ENCODE assay signal across 9 mouse cellular contexts in genomic region chr10:125917436-125917871, GRCm38 (mm10). TPM values are rescaled to one million over a fixed set of nuclear protein-coding genes. Genes with fewer than 3 reads are reported as not detected.
A peak's percentile ranks its signal among the peaks of the same experiment; 100 is the strongest.
DNase-seq lines count a peak whose midpoint lies in the region; ATAC-seq and TF ChIP-seq lines count a peak whose summit lies in the region.
"Had no signal": no experiment of that assay in that cellular context is flagged by ENCODE, and none has a peak within 500 bp of the region (broad histone marks: within the 10 kb centered on the region; RNA-seq: fewer than 3 reads in every experiment).

No protein-coding gene starts in this region.

- no peak for DNase-seq in heart, postnatal 25 days (ENCODE audit: low spot score)
- peak; percentile 42 for DNase-seq in brain, embryonic 14.5 days (ENCODE audit: low read depth)
- no peak for DNase-seq in frontal cortex, postnatal 25 days (ENCODE audit: low spot score in 2 of 2)
- no peak for DNase-seq in spleen, postnatal 36 days (ENCODE audit: low spot score in 2 of 2)
- DNase-seq in gastrocnemius, postnatal 36 days: no peak

- H3K4me2 ChIP-seq in heart, embryonic 16.5 days (ENCODE audit: low read depth, low read length): peak overlapping the region; percentile 43
- peak overlapping the region; percentile 30 for H3K4me2 ChIP-seq in hindbrain, embryonic 12.5 days (replicated peaks)
- H3K4me2 ChIP-seq in midbrain, embryonic 15.5 days: peak overlapping the region; percentile 43

- no peak for TF ChIP-seq CTCF in brain, embryonic 14.5 days (IDR thresholded peaks at IDR 0.05; ENCODE audit: borderline replicate concordance, extremely low read depth, insufficient read depth, insufficient read length)

- no peak for TF ChIP-seq POLR2A in brain, embryonic 14.5 days (IDR thresholded peaks at IDR 0.05; ENCODE audit: borderline replicate concordance, extremely low read depth, insufficient read depth, insufficient read length, poor library complexity, severe bottlenecking)

- H3K36me3 ChIP-seq in heart, embryonic 16.5 days (ENCODE audit: control insufficient read depth, insufficient read depth): no peaks in the 10 kb centered on the region
- no peaks in the 10 kb centered on the region for H3K36me3 ChIP-seq in hindbrain, embryonic 12.5 days
- H3K36me3 ChIP-seq in midbrain, embryonic 15.5 days (replicated peaks): no peaks in the 10 kb centered on the region

- H3K9ac ChIP-seq in heart, embryonic 16.5 days (ENCODE audit: low read length): no peak overlapping the region
- 0 out of 2 replicates have a peak overlapping the region, but pooled peaks have one; percentile 14 for H3K9ac ChIP-seq in hindbrain, embryonic 12.5 days
- H3K9ac ChIP-seq in midbrain, embryonic 15.5 days: no peak overlapping the region

- ATAC-seq in heart, embryonic 16.5 days (replicated peaks; ENCODE audit: extremely low read depth, insufficient read depth, low FRiP score): no peak
- no peak; the same call in 1 of the 2 replicates for ATAC-seq in hindbrain, embryonic 12.5 days (ENCODE audit: low FRiP score)
- no peak for ATAC-seq in midbrain, embryonic 15.5 days (replicated peaks)
- ATAC-seq: CD4-positive, CD25-positive, alpha-beta regulatory T cell, adult 4 months had no signal

- intact Hi-C loops in heart, postnatal 25 days (cut with DNase I): no loop called here
- intact Hi-C loops in gastrocnemius, postnatal 36 days (cut with DNase I): no loop called here

- no peaks in the 10 kb centered on the region for H3K9me3 ChIP-seq in heart, embryonic 16.5 days (replicated peaks; ENCODE audit: control insufficient read depth, low read length)
- H3K9me3 ChIP-seq in hindbrain, embryonic 12.5 days (replicated peaks): no peaks in the 10 kb centered on the region
- H3K9me3 ChIP-seq in midbrain, embryonic 15.5 days: no peaks in the 10 kb centered on the region

- no peaks in the 10 kb centered on the region for H3K27me3 ChIP-seq in heart, embryonic 16.5 days (ENCODE audit: control insufficient read depth, insufficient read depth, low read length)
- H3K27me3 ChIP-seq in hindbrain, embryonic 12.5 days: no peaks in the 10 kb centered on the region
- no peaks in the 10 kb centered on the region for H3K27me3 ChIP-seq in midbrain, embryonic 15.5 days (replicated peaks)

- WGBS in heart, embryonic 16.5 days: 5% methylated on average over 9 of the region's 9 CpGs
- WGBS in hindbrain, embryonic 12.5 days: 11% methylated on average over 9 of the region's 9 CpGs
- 9% methylated on average over 9 of the region's 9 CpGs for WGBS in midbrain, embryonic 15.5 days

- no peak overlapping the region for H3K27ac ChIP-seq in heart, embryonic 16.5 days (ENCODE audit: low read length)
- no peak overlapping the region for H3K27ac ChIP-seq in hindbrain, embryonic 12.5 days
- H3K27ac ChIP-seq in midbrain, embryonic 15.5 days: no peak overlapping the region

- 0 out of 2 replicates have a peak overlapping the region, but pooled peaks have one; percentile 10 for H3K4me3 ChIP-seq in heart, embryonic 16.5 days (ENCODE audit: low read length)
- no peak overlapping the region for H3K4me3 ChIP-seq in hindbrain, embryonic 12.5 days
- H3K4me3 ChIP-seq in midbrain, embryonic 15.5 days: no peak overlapping the region

- peaks cover 3% of the 10 kb centered on the region for H3K4me1 ChIP-seq in heart, embryonic 16.5 days (ENCODE audit: control insufficient read depth, insufficient read depth, low read length)
- peaks cover 10% of the 10 kb centered on the region for H3K4me1 ChIP-seq in hindbrain, embryonic 12.5 days
- H3K4me1 ChIP-seq in midbrain, embryonic 15.5 days: peaks cover 4% of the 10 kb centered on the region; the same call in 1 of the 2 replicates

RNA-seq across cellular contexts. Expression of gene Lrig3, which starts 48.5 kb away (rescaled TPM):
- polyA plus RNA-seq in heart, embryonic 16.5 days (2015; fragmentation: Nextera tagmentation; extraction: Ambion mirVana): 1.2 and 2.0 TPM in 2 replicates
- total RNA-seq in heart, postnatal 25 days (2021): 1 to 10 TPM; 2.3 to 2.5 TPM
- polyA plus RNA-seq in brain, embryonic 14.5 days (2012; rRNA removed): 5.8 and 8.0 TPM in 2 replicates
- polyA plus RNA-seq in hindbrain, embryonic 12.5 days (2016; fragmentation: Nextera tagmentation; extraction: Ambion mirVana): 24.3 and 28.1 TPM in 2 replicates
- 4.0 and 4.1 TPM in 2 replicates for polyA plus RNA-seq in midbrain, embryonic 15.5 days (2015; fragmentation: Nextera tagmentation; extraction: Ambion mirVana)
- total RNA-seq in gastrocnemius, postnatal 36 days (2021): 1 to 10 TPM; 2.9 to 6.3 TPM
